ENCODE assay signal across 11 mouse cellular contexts in the genomic region with DNA sequence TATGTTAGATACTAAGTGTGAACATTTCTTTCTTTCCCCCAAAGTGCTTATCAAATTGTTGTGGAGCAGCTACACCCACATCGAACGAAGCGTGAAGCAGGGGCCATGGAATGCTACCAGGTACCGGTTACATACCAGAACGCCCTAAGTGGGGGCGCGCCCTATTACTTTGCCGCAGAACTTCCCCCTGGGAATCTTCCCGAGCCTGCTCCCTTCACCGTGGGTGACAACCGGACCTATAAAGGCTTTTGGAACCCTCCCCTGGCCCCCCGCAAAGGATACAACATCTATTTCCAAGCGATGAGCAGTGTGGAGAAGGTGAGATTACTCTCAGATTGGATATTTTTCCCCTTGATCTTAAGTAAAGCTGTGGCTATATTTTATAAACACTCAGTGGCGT.
DNase-seq lines count a peak whose midpoint lies in the region; ATAC-seq and TF ChIP-seq lines count a peak whose summit lies in the region.
"Had no signal": no experiment of that assay in that cellular context is flagged by ENCODE, and none has a peak within 500 bp of the region (broad histone marks: within the 10 kb centered on the region; RNA-seq: fewer than 3 reads in every experiment).

No protein-coding gene starts in this region.

- no peak overlapping the region for H3K4me3 ChIP-seq in kidney, postnatal 0 days (replicated peaks; ENCODE audit: low read depth, low read length)
- H3K4me3 ChIP-seq in forebrain, embryonic 15.5 days, result peak overlapping the region; percentile 12
- no peak overlapping the region for H3K4me3 ChIP-seq in intestine, embryonic 16.5 days (ENCODE audit: low read length)
- H3K4me3 ChIP-seq: embryonic facial prominence, embryonic 15.5 days had no signal

- H3K4me2 ChIP-seq in kidney, postnatal 0 days (ENCODE audit: low read length), result peak overlapping the region; percentile 28; the same call in 1 of the 2 replicates
- H3K4me2 ChIP-seq in forebrain, embryonic 15.5 days (replicated peaks), result peak overlapping the region; percentile 40
- no peak overlapping the region for H3K4me2 ChIP-seq in intestine, embryonic 16.5 days (ENCODE audit: low read depth, low read length)
- H3K4me2 ChIP-seq: embryonic facial prominence, embryonic 15.5 days had no signal

- H3K4me1 ChIP-seq in kidney, postnatal 0 days (replicated peaks; ENCODE audit: insufficient read depth, low read length), result peaks cover 6% of the 10 kb centered on the region; the same call in 1 of the 2 replicates
- H3K4me1 ChIP-seq in forebrain, embryonic 15.5 days, result peaks cover 18% of the 10 kb centered on the region
- no peaks in the 10 kb centered on the region for H3K4me1 ChIP-seq in intestine, embryonic 16.5 days (ENCODE audit: control insufficient read depth, insufficient read depth, low read length)
- H3K4me1 ChIP-seq: embryonic facial prominence, embryonic 15.5 days had no signal

- no peak for DNase-seq in kidney, postnatal 0 days (ENCODE audit: low spot score)
- DNase-seq in kidney, adult 9 months, result no peak
- DNase-seq in cerebellum, adult 8-10 months, result peak; percentile 6
- peak; percentile 44 for DNase-seq in lung, postnatal 36 days
- DNase-seq in gastrocnemius, adult 8-10 months (ENCODE audit: low spot score in 2 of 2), result no peak
- DNase-seq in spleen, postnatal 14 days (ENCODE audit: low spot score in 2 of 2), result no peak
- DNase-seq: liver had no signal

- H3K36me3 ChIP-seq in kidney, postnatal 0 days (ENCODE audit: insufficient read depth, low read length), result no peaks in the 10 kb centered on the region
- no peaks in the 10 kb centered on the region for H3K36me3 ChIP-seq in forebrain, embryonic 15.5 days
- H3K36me3 ChIP-seq in intestine, embryonic 16.5 days (ENCODE audit: control insufficient read depth, insufficient read depth, low read length), result no peaks in the 10 kb centered on the region
- H3K36me3 ChIP-seq: embryonic facial prominence, embryonic 15.5 days had no signal

- no peak overlapping the region for H3K27ac ChIP-seq in kidney, postnatal 0 days
- peak overlapping the region; percentile 78 for H3K27ac ChIP-seq in forebrain, embryonic 15.5 days (replicated peaks)
- H3K27ac ChIP-seq in intestine, embryonic 16.5 days (ENCODE audit: low read length), result no peak overlapping the region
- H3K27ac ChIP-seq: embryonic facial prominence, embryonic 15.5 days had no signal

- H3K27me3 ChIP-seq in kidney, postnatal 0 days (ENCODE audit: insufficient read depth, low read length), result no peaks in the 10 kb centered on the region
- H3K27me3 ChIP-seq in forebrain, embryonic 15.5 days, result no peaks in the 10 kb centered on the region
- no peaks in the 10 kb centered on the region for H3K27me3 ChIP-seq in intestine, embryonic 16.5 days (replicated peaks; ENCODE audit: control insufficient read depth, insufficient read depth, low read length)
- H3K27me3 ChIP-seq: embryonic facial prominence, embryonic 15.5 days; Patski had no signal

- no peak overlapping the region for H3K9ac ChIP-seq in kidney, postnatal 0 days (ENCODE audit: low read depth, low read length)
- H3K9ac ChIP-seq in forebrain, embryonic 15.5 days (replicated peaks), result peak overlapping the region; percentile 26; the same call in 1 of the 2 replicates
- no peak overlapping the region for H3K9ac ChIP-seq in intestine, embryonic 16.5 days (ENCODE audit: low read depth, low read length)
- H3K9ac ChIP-seq: embryonic facial prominence, embryonic 15.5 days had no signal

- H3K9me3 ChIP-seq in kidney, postnatal 0 days (replicated peaks; ENCODE audit: low read length), result no peaks in the 10 kb centered on the region
- no peaks in the 10 kb centered on the region for H3K9me3 ChIP-seq in forebrain, embryonic 15.5 days
- H3K9me3 ChIP-seq in intestine, embryonic 16.5 days (ENCODE audit: control insufficient read depth, low read length), result no peaks in the 10 kb centered on the region
- H3K9me3 ChIP-seq: embryonic facial prominence, embryonic 15.5 days had no signal

- 35% methylated on average over 14 of the region's 14 CpGs for WGBS in kidney, postnatal 0 days
- WGBS in forebrain, embryonic 15.5 days, result 15% methylated on average over 14 of the region's 14 CpGs
- 49% methylated on average over 14 of the region's 14 CpGs for WGBS in intestine, embryonic 16.5 days

- 0 out of 2 replicates have a peak, but pooled peaks have one; percentile 29 for ATAC-seq in kidney, postnatal 0 days (replicated peaks; ENCODE audit: low FRiP score, low read depth)
- peak; percentile 33 for ATAC-seq in forebrain, embryonic 15.5 days (replicated peaks)
- ATAC-seq in intestine, embryonic 16.5 days, result no peak
- ATAC-seq: Patski had no signal

- TF ChIP-seq CTCF in kidney, postnatal 0 days (IDR thresholded peaks at IDR 0.05; ENCODE audit: low read depth), result no peak

Comparison
In these comparisons a context has a peak if more than half of its experiments do, and no peak if none do; other contexts are left out.
1. DNase-seq: peak in cerebellum, adult 8-10 months (single experiment) and lung, postnatal 36 days (single experiment); none in kidney, postnatal 0 days (single experiment), kidney, adult 9 months (single experiment), gastrocnemius, adult 8-10 months (0 of 2) and spleen, postnatal 14 days (0 of 2).